Mouse (Mus musculus): Measurements from ENCODE around the gene Clic4. TPM values are rescaled to one million over a fixed set of nuclear protein-coding genes. Genes with fewer than 3 reads are reported as not detected.

The Clic4 gene
- polyA plus RNA-seq, 1 experiment: 30.2 TPM

GRCm38 (mm10) chr4:135298680-135299079 lies 26.1 kb upstream of the Clic4 start:
- TF ChIP-seq GATA1 (IDR thresholded peaks at IDR 0.05; ENCODE audit: low read length): no peak

GRCm38 (mm10) chr4:135297931-135298546 lies 25.4 kb upstream of the Clic4 start:
- TF ChIP-seq GATA1 (IDR thresholded peaks at IDR 0.05; ENCODE audit: low read length): no peak

- no peak for TF ChIP-seq GATA1 (IDR thresholded peaks at IDR 0.05; ENCODE audit: low read length)
These were observed 24.5 kb upstream of the Clic4 start for GRCm38 (mm10) chr4:135297146-135297545.

GRCm38 (mm10) chr4:135296565-135296964 lies 24.0 kb upstream of the Clic4 start:
- TF ChIP-seq GATA1 (IDR thresholded peaks at IDR 0.05; ENCODE audit: low read length): no peak

GRCm38 (mm10) chr4:135293813-135294212 lies 21.2 kb upstream of the Clic4 start:
- TF ChIP-seq GATA1 (IDR thresholded peaks at IDR 0.05; ENCODE audit: low read length): no peak

- no peak for TF ChIP-seq GATA1 (IDR thresholded peaks at IDR 0.05; ENCODE audit: low read length)
These were observed 20.0 kb upstream of the Clic4 start for GRCm38 (mm10) chr4:135292477-135293089.

GRCm38 (mm10) chr4:135291841-135292240 lies 19.2 kb upstream of the Clic4 start:
- no peak for TF ChIP-seq GATA1 (IDR thresholded peaks at IDR 0.05; ENCODE audit: low read length)

- no peak for TF ChIP-seq GATA1 (IDR thresholded peaks at IDR 0.05; ENCODE audit: low read length)
These were observed 18.6 kb upstream of the Clic4 start for GRCm38 (mm10) chr4:135291199-135291598.

GRCm38 (mm10) chr4:135287975-135288374 lies 15.4 kb upstream of the Clic4 start:
- peak; percentile 73 for TF ChIP-seq GATA1 (IDR thresholded peaks at IDR 0.05; ENCODE audit: low read length)

- TF ChIP-seq GATA1 (IDR thresholded peaks at IDR 0.05; ENCODE audit: low read length): no peak
These were observed 14.3 kb upstream of the Clic4 start for GRCm38 (mm10) chr4:135286833-135287395.

GRCm38 (mm10) chr4:135286033-135286622 lies 13.5 kb upstream of the Clic4 start:
- TF ChIP-seq GATA1 (IDR thresholded peaks at IDR 0.05; ENCODE audit: low read length): no peak

- no peak for TF ChIP-seq GATA1 (IDR thresholded peaks at IDR 0.05; ENCODE audit: low read length)
These were observed 12.8 kb upstream of the Clic4 start for GRCm38 (mm10) chr4:135285436-135285835.

- no peak for TF ChIP-seq GATA1 (IDR thresholded peaks at IDR 0.05; ENCODE audit: low read length)
These were observed 11.3 kb upstream of the Clic4 start for GRCm38 (mm10) chr4:135283875-135284274.

GRCm38 (mm10) chr4:135283417-135283816 lies 10.8 kb upstream of the Clic4 start:
- no peak for TF ChIP-seq GATA1 (IDR thresholded peaks at IDR 0.05; ENCODE audit: low read length)

- TF ChIP-seq GATA1 (IDR thresholded peaks at IDR 0.05; ENCODE audit: low read length): no peak
These were observed 10.2 kb upstream of the Clic4 start for GRCm38 (mm10) chr4:135282651-135283290.
